Mouse (Mus musculus) left cerebral cortex, postnatal 14 days (tissue): ENCODE measurements around the gene Ppp1r14a. TPM values are rescaled to one million over a fixed set of nuclear protein-coding genes. Genes with fewer than 3 reads are reported as not detected.

ENCODE experiments used
- DNase-seq, 2 experiments: peaks; one replicate each; pipeline ENCODE4 v3.0.0; 2021 to 2022; ENCODE audit warnings: low spot score in 2 of 2, mixed read lengths in 1 of 2
- intact Hi-C: fragments of 180-260 bp; cut with DNase I; formaldehyde crosslinking; loops from one replicate; pipeline ENCODE4 v1.15.1; 2025
- total RNA-seq, 2 experiments: library from RNA; stranded (reverse); gene quantifications; 2 replicates each; pipeline ENCODE4 v1.2.3; 2021

The Ppp1r14a gene
- total RNA-seq, 2 experiments from 2014 or later, result 6.6 to 8.0 TPM

DNA sequence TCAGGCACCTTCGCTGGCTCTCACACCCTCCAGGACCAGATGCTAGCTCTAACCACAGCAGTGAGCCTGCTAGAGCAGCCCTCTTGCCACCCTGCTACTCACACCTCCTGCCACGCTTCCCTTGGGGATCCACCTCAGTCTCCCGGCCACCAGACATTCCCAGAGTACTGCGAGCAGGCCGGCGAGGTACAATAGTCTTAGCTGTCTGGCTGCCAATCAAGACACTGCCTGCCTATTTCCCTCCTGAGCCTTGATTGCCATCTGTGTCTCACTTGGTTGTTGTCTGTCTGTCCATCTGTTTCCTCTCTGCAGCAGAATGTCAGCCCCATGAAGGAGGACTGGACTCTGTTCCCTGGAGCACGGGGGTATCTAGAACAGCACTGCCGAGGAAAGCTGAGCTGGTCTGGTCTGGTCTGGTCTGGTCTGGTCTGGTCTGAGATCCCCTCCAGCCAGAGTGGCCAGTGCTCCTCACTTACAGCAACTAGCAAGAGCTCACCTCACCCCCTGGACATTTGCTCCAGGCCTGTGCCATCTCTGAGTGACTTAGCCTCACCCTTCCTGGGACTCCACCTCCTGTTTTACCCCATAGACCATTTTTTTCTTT, 53.5 kb downstream of the Ppp1r14a start:
- intact Hi-C loops, result no loop called here
- no peak for DNase-seq

Other genes with a start within 250 kb of the Ppp1r14a start
- 1 to 10 TPM; 6.1 to 8.2 TPM for gene Ryr1, start 164.1 kb upstream of the Ppp1r14a start, total RNA-seq
- gene Rasgrp4, start 154.5 kb upstream of the Ppp1r14a start, total RNA-seq, result 1 to 10 TPM; 1.8 to 2.2 TPM
- 10 to 100 TPM; 32.7 to 37.5 TPM for gene Fam98c, start 133.1 kb upstream of the Ppp1r14a start, total RNA-seq
- 1 to 10 TPM in 1 of 2 experiments, under 1 TPM in 1; 0.92 to 1.2 TPM for gene Ggn, start 119.1 kb upstream of the Ppp1r14a start, total RNA-seq
- 10 to 100 TPM; 45.7 to 48.0 TPM for gene Spred3, start 118.9 kb upstream of the Ppp1r14a start, total RNA-seq
- gene Psmd8, start 108.6 kb upstream of the Ppp1r14a start, total RNA-seq, result 100 to 1,000 TPM; 161 to 165 TPM
- gene Catsperg1, start 75.3 kb upstream of the Ppp1r14a start, total RNA-seq, result 1 to 10 TPM; 1.3 to 1.5 TPM
- gene Kcnk6, start 56.8 kb upstream of the Ppp1r14a start, total RNA-seq, result 1 to 10 TPM; 3.0 to 3.5 TPM
- gene Yif1b, start 51.0 kb upstream of the Ppp1r14a start, total RNA-seq, result 10 to 100 TPM; 48.4 to 50.9 TPM
- gene 2200002D01Rik, start 40.8 kb upstream of the Ppp1r14a start, total RNA-seq, result not detected
- gene Spint2, start 7.4 kb upstream of the Ppp1r14a start, total RNA-seq, result 10 to 100 TPM; 11.5 to 19.4 TPM
- 100 to 1,000 TPM in 1 of 2 experiments, 10 to 100 TPM in 1; 97.6 to 105 TPM for gene Dpf1, start 14.6 kb downstream of the Ppp1r14a start, total RNA-seq
- 10 to 100 TPM; 50.1 to 54.8 TPM for gene Sipa1l3, start 229.3 kb downstream of the Ppp1r14a start, total RNA-seq